Mouse (Mus musculus): ENCODE data around the gene Cep290.

- TF ChIP-seq CTCF (IDR thresholded peaks at IDR 0.05; ENCODE audit: low read depth, low read length) (no peak), POLR2A (IDR thresholded peaks at IDR 0.05; ENCODE audit: borderline replicate concordance, low read depth, low read length) (no peak)
These were observed 69.3 kb downstream of the Cep290 start for GRCm38 (mm10) chr10:100556566-100557175.

Measured in bone marrow macrophage, adult 2 months (primary cell).